Mouse (Mus musculus) kidney, adult 11 months (tissue): Measurements from ENCODE around the gene Ptprn2.

ENCODE experiments used
- DNase-seq: peaks from one replicate; pipeline ENCODE4 v3.0.0; 2022

Ptprn2 gene

GRCm38 (mm10) chr12:116648584-116649206 lies 163.2 kb downstream of the Ptprn2 start:
- DNase-seq = no peak

- DNase-seq = no peak
Observed at GRCm38 (mm10) chr12:116653684-116654083, 168.2 kb downstream of the Ptprn2 start.

- DNase-seq = no peak
Observed at GRCm38 (mm10) chr12:116660076-116660475, 174.6 kb downstream of the Ptprn2 start.

GRCm38 (mm10) chr12:116661018-116661417 lies 175.5 kb downstream of the Ptprn2 start:
- no peak for DNase-seq

- no peak for DNase-seq
Observed at GRCm38 (mm10) chr12:116677701-116678100, 192.2 kb downstream of the Ptprn2 start.

GRCm38 (mm10) chr12:116689832-116690231 lies 204.3 kb downstream of the Ptprn2 start:
- no peak for DNase-seq

GRCm38 (mm10) chr12:116709535-116709934 lies 224.0 kb downstream of the Ptprn2 start:
- DNase-seq = no peak

GRCm38 (mm10) chr12:116710716-116711115 lies 225.2 kb downstream of the Ptprn2 start:
- no peak for DNase-seq

- DNase-seq = no peak
Observed at GRCm38 (mm10) chr12:116711133-116711532, 225.6 kb downstream of the Ptprn2 start.

- no peak for DNase-seq
Observed at GRCm38 (mm10) chr12:116713096-116713495, 227.6 kb downstream of the Ptprn2 start.

- DNase-seq = no peak
Observed at GRCm38 (mm10) chr12:116721062-116721461, 235.5 kb downstream of the Ptprn2 start.

- DNase-seq = no peak
Observed at GRCm38 (mm10) chr12:116740141-116740540, 254.6 kb downstream of the Ptprn2 start.

- no peak for DNase-seq
Observed at GRCm38 (mm10) chr12:116741300-116741699, 255.8 kb downstream of the Ptprn2 start.

GRCm38 (mm10) chr12:116746401-116746800 lies 260.9 kb downstream of the Ptprn2 start:
- no peak for DNase-seq

GRCm38 (mm10) chr12:116752784-116753183 lies 267.3 kb downstream of the Ptprn2 start:
- no peak for DNase-seq

- DNase-seq = no peak
Observed at GRCm38 (mm10) chr12:116763961-116764360, 278.4 kb downstream of the Ptprn2 start.

GRCm38 (mm10) chr12:116770911-116771310 lies 285.4 kb downstream of the Ptprn2 start:
- no peak for DNase-seq

GRCm38 (mm10) chr12:116771493-116771892 lies 286.0 kb downstream of the Ptprn2 start:
- DNase-seq = no peak

GRCm38 (mm10) chr12:116772081-116772566 lies 286.6 kb downstream of the Ptprn2 start:
- peak; percentile 30 for DNase-seq

- no peak for DNase-seq
Observed at GRCm38 (mm10) chr12:116773344-116773743, 287.8 kb downstream of the Ptprn2 start.

- DNase-seq = no peak
Observed at GRCm38 (mm10) chr12:116776447-116776846, 290.9 kb downstream of the Ptprn2 start.

- DNase-seq = peak; percentile 12
Observed at GRCm38 (mm10) chr12:116778095-116779090, 292.9 kb downstream of the Ptprn2 start.

GRCm38 (mm10) chr12:116780419-116780818 lies 294.9 kb downstream of the Ptprn2 start:
- no peak for DNase-seq

GRCm38 (mm10) chr12:116785731-116786130 lies 300.2 kb downstream of the Ptprn2 start:
- no peak for DNase-seq
